Mouse (Mus musculus): ENCODE results near the gene Grb2.

Gene Grb2

GRCm38 (mm10) chr11:115643265-115643664, 65.1 kb downstream of the Grb2 start:
- DNase-seq = peak in 1 of 2 experiments; percentile 49

GRCm38 (mm10) chr11:115642705-115643104, 65.7 kb downstream of the Grb2 start:
- DNase-seq = no peak

GRCm38 (mm10) chr11:115641664-115642036, 66.7 kb downstream of the Grb2 start:
- no peak for DNase-seq

GRCm38 (mm10) chr11:115640978-115641663, 67.3 kb downstream of the Grb2 start:
- peak; percentile 89 to 91 for DNase-seq

GRCm38 (mm10) chr11:115640311-115640828, 68.0 kb downstream of the Grb2 start:
- peak; percentile 39 to 46 for DNase-seq

- no peak for DNase-seq
Observed at GRCm38 (mm10) chr11:115639540-115639939, 68.9 kb downstream of the Grb2 start.

GRCm38 (mm10) chr11:115638498-115639409, 69.6 kb downstream of the Grb2 start:
- DNase-seq = peak; percentile 55 to 60

GRCm38 (mm10) chr11:115636960-115637359, 71.4 kb downstream of the Grb2 start:
- DNase-seq = no peak

- no peak for DNase-seq
Observed at GRCm38 (mm10) chr11:115635484-115635883, 72.9 kb downstream of the Grb2 start.

GRCm38 (mm10) chr11:115635041-115635440, 73.4 kb downstream of the Grb2 start:
- DNase-seq = no peak

- peak in 1 of 2 experiments; percentile 27 for DNase-seq
Observed at GRCm38 (mm10) chr11:115634109-115634508, 74.3 kb downstream of the Grb2 start.

GRCm38 (mm10) chr11:115632862-115633261, 75.5 kb downstream of the Grb2 start:
- DNase-seq = peak; percentile 61 to 68

GRCm38 (mm10) chr11:115632247-115632646, 76.2 kb downstream of the Grb2 start:
- DNase-seq = peak; percentile 30 to 39

- no peak for DNase-seq
Observed at GRCm38 (mm10) chr11:115631505-115631890, 76.9 kb downstream of the Grb2 start.

- DNase-seq = peak; percentile 94 to 97
Observed at GRCm38 (mm10) chr11:115630532-115631504, 77.6 kb downstream of the Grb2 start.

- DNase-seq = peak in 1 of 2 experiments; percentile 28
Observed at GRCm38 (mm10) chr11:115629734-115630531, 78.5 kb downstream of the Grb2 start.

GRCm38 (mm10) chr11:115628465-115629101, 79.8 kb downstream of the Grb2 start:
- DNase-seq = no peak

GRCm38 (mm10) chr11:115627705-115628464, 80.5 kb downstream of the Grb2 start, which contains the start of gene Slc25a19:
TSS of gene Slc25a19 (minus strand) at chr11:115628295.
- DNase-seq = peak; percentile 94 to 96

- no peak for DNase-seq
Observed at GRCm38 (mm10) chr11:115626824-115627616, 81.4 kb downstream of the Grb2 start.

Measured in B cell, adult 2 months (primary cell).